Mouse (Mus musculus) spleen, postnatal 4 days (tissue): Measurements from ENCODE around the gene Adcyap1r1.

Experiments used
- DNase-seq, 2 experiments: peaks; one replicate each; pipeline ENCODE4 v3.0.0; 2022; ENCODE audit warnings: low spot score in 2 of 2

Adcyap1r1 gene

GRCm38 (mm10) chr6:55451771-55452371, at the start of gene Adcyap1r1:
Gene Adcyap1r1, plus strand, starts transcription at chr6:55451978.
- no peak for DNase-seq

- no peak for DNase-seq
Measured at GRCm38 (mm10) chr6:55402041-55402776, 49.6 kb upstream of the Adcyap1r1 start.

GRCm38 (mm10) chr6:55403411-55404309, 48.1 kb upstream of the Adcyap1r1 start:
- no peak for DNase-seq

- DNase-seq = no peak
Measured at GRCm38 (mm10) chr6:55404421-55404990, 47.3 kb upstream of the Adcyap1r1 start.

GRCm38 (mm10) chr6:55407345-55407744, 44.4 kb upstream of the Adcyap1r1 start:
- no peak for DNase-seq

- no peak for DNase-seq
Measured at GRCm38 (mm10) chr6:55410119-55410775, 41.5 kb upstream of the Adcyap1r1 start.

- DNase-seq = no peak
Measured at GRCm38 (mm10) chr6:55410977-55411376, 40.8 kb upstream of the Adcyap1r1 start.

- no peak for DNase-seq
Measured at GRCm38 (mm10) chr6:55416202-55416601, 35.6 kb upstream of the Adcyap1r1 start.

- no peak for DNase-seq
Measured at GRCm38 (mm10) chr6:55418746-55419410, 32.9 kb upstream of the Adcyap1r1 start.

- DNase-seq = no peak
Measured at GRCm38 (mm10) chr6:55420411-55420810, 31.4 kb upstream of the Adcyap1r1 start.

GRCm38 (mm10) chr6:55420869-55421361, 30.9 kb upstream of the Adcyap1r1 start:
- DNase-seq = no peak

- DNase-seq = no peak
Measured at GRCm38 (mm10) chr6:55432121-55432520, 19.7 kb upstream of the Adcyap1r1 start.

- no peak for DNase-seq
Measured at GRCm38 (mm10) chr6:55434360-55434759, 17.4 kb upstream of the Adcyap1r1 start.

- DNase-seq = no peak
Measured at GRCm38 (mm10) chr6:55435266-55436159, 16.3 kb upstream of the Adcyap1r1 start.

GRCm38 (mm10) chr6:55437919-55438318, 13.9 kb upstream of the Adcyap1r1 start:
- DNase-seq = no peak

- DNase-seq = no peak
Measured at GRCm38 (mm10) chr6:55438837-55439236, 12.9 kb upstream of the Adcyap1r1 start.

GRCm38 (mm10) chr6:55443927-55444688, 7.7 kb upstream of the Adcyap1r1 start:
- DNase-seq = no peak

GRCm38 (mm10) chr6:55444721-55445120, 7.1 kb upstream of the Adcyap1r1 start:
- DNase-seq = no peak

- DNase-seq = no peak
Measured at GRCm38 (mm10) chr6:55448199-55448598, 3.6 kb upstream of the Adcyap1r1 start.
